Mouse (Mus musculus) thymus, adult 2 months (tissue): ENCODE data around the gene Mylk.

ENCODE experiments used
- CTCF ChIP-seq: fragments of 200-500 bp; IDR thresholded peaks from 2 replicates; pipeline ENCODE4 v1.5.1; 2012; ENCODE audit warnings: mild to moderate bottlenecking, control low read depth, low read length, moderate library complexity, borderline replicate concordance; ENCODE audit not compliant: control insufficient read depth, poor library complexity, insufficient read depth; ENCODE audit errors: extremely low read depth
- POLR2A ChIP-seq: fragments of 200-500 bp; IDR thresholded peaks from 2 replicates; pipeline ENCODE4 v1.6.1; 2012; ENCODE audit warnings: mild to moderate bottlenecking, low read length, control low read depth, moderate library complexity; ENCODE audit not compliant: control insufficient read depth, poor library complexity, insufficient read depth; ENCODE audit errors: extremely low read depth

DNA sequence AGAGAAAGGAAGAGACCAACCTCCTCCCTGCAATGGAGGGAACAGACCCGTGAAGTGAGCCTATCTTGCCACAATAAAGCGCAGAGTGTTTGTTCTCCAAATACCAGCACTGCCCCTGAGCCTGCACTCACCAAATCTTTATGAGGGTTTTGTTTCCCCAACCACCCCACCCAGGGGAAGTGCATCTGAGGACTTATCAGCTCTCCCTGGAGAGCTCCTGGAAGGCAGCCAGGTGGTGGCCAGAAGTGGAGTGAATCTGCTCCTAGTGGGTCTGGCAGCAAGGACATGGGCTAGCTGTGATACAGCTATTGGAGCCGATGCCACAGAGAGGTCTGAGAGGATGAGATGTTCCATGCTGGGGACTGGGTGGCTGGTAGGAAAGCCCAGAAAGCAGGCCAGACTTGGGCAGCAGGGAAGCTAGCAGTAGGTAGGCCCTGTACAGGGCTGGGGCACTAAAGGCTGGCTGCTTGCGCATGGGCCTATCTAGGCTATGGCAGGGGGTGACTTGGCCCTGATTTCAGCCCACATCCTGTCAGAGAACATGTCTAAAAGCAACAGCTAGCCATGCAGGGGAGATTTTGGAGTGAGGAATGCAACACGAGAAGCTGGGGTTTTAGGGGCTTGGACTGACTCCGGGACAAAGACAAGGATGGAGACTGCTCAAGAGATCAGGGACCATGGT lies 180.1 kb downstream of the Mylk start:
- TF ChIP-seq CTCF, result no peak
- TF ChIP-seq POLR2A, result no peak
